Mouse (Mus musculus): ENCODE measurements at regions not wholly inside any gene's neighbourhood (a gene's known extent, or its start where the extent isn't known, plus 50 kb on each side); places are given as distances from the start of the nearest gene placed in this dataset.
A peak's percentile ranks its signal among the peaks of the same experiment; 100 is the strongest.

- no peak for DNase-seq
- Histone ChIP-seq H3K27me3 (ENCODE audit: control insufficient read depth, insufficient read depth, low read length) (no peaks in the 10 kb centered on the region), H3K27ac (ENCODE audit: insufficient read depth, low read length) (no peak overlapping the region), H3K4me3 (replicated peaks; ENCODE audit: insufficient read depth, low read depth, low read length) (no peak overlapping the region), H3K4me1 (ENCODE audit: control insufficient read depth, insufficient read depth, low read length) (no peaks in the 10 kb centered on the region)
- TF ChIP-seq CTCF (IDR thresholded peaks at IDR 0.05; ENCODE audit: borderline replicate concordance, insufficient read depth, low read depth, low read length) = no peak
- no peak for TF ChIP-seq POLR2A (IDR thresholded peaks at IDR 0.05; ENCODE audit: borderline replicate concordance, insufficient read depth, low read length)
- WGBS = 87% methylated on average over 2 of the region's 2 CpGs
These were observed 778.9 kb downstream of the Gsdmc2 start for GRCm38 (mm10) chr15:63066020-63066439.

- Histone ChIP-seq H3K4me1 (ENCODE audit: control insufficient read depth, insufficient read depth, low read length) (no peaks in the 10 kb centered on the region), H3K27ac (ENCODE audit: insufficient read depth, low read length) (no peak overlapping the region), H3K4me3 (replicated peaks; ENCODE audit: insufficient read depth, low read depth, low read length) (no peak overlapping the region), H3K27me3 (ENCODE audit: control insufficient read depth, insufficient read depth, low read length) (no peaks in the 10 kb centered on the region)
- TF ChIP-seq CTCF (IDR thresholded peaks at IDR 0.05; ENCODE audit: borderline replicate concordance, insufficient read depth, low read depth, low read length) (no peak), POLR2A (IDR thresholded peaks at IDR 0.05; ENCODE audit: borderline replicate concordance, insufficient read depth, low read length) (no peak)
- no peak for DNase-seq
- 87% methylated on average over 3 of the region's 3 CpGs for WGBS
These were observed 783.1 kb downstream of the Gsdmc2 start for GRCm38 (mm10) chr15:63061891-63062290.

GRCm38 (mm10) chr15:63060826-63061225 lies 784.2 kb downstream of the Gsdmc2 start:
- Histone ChIP-seq H3K4me3 (replicated peaks; ENCODE audit: insufficient read depth, low read depth, low read length) (no peak overlapping the region), H3K4me1 (ENCODE audit: control insufficient read depth, insufficient read depth, low read length) (no peaks in the 10 kb centered on the region), H3K27me3 (ENCODE audit: control insufficient read depth, insufficient read depth, low read length) (no peaks in the 10 kb centered on the region), H3K27ac (ENCODE audit: insufficient read depth, low read length) (no peak overlapping the region)
- DNase-seq = no peak
- TF ChIP-seq POLR2A (IDR thresholded peaks at IDR 0.05; ENCODE audit: borderline replicate concordance, insufficient read depth, low read length) (no peak), CTCF (IDR thresholded peaks at IDR 0.05; ENCODE audit: borderline replicate concordance, insufficient read depth, low read depth, low read length) (no peak)
- 94% methylated on average over 3 of the region's 3 CpGs for WGBS

GRCm38 (mm10) chr15:63052570-63053255 lies 792.3 kb downstream of the Gsdmc2 start:
- no peak overlapping the region for H3K4me3 ChIP-seq (replicated peaks; ENCODE audit: insufficient read depth, low read depth, low read length)
- no peaks in the 10 kb centered on the region for H3K4me1 ChIP-seq (ENCODE audit: control insufficient read depth, insufficient read depth, low read length)
- WGBS = 50% methylated on average over 3 of the region's 3 CpGs
- H3K27ac ChIP-seq (ENCODE audit: insufficient read depth, low read length) = no peak overlapping the region
- TF ChIP-seq CTCF (IDR thresholded peaks at IDR 0.05; ENCODE audit: borderline replicate concordance, insufficient read depth, low read depth, low read length) = no peak
- TF ChIP-seq POLR2A (IDR thresholded peaks at IDR 0.05; ENCODE audit: borderline replicate concordance, insufficient read depth, low read length) = no peak
- H3K27me3 ChIP-seq (ENCODE audit: control insufficient read depth, insufficient read depth, low read length) = no peaks in the 10 kb centered on the region; the same call in 1 of the 2 replicates
- DNase-seq = no peak

- TF ChIP-seq CTCF (IDR thresholded peaks at IDR 0.05; ENCODE audit: borderline replicate concordance, insufficient read depth, low read depth, low read length) = no peak
- TF ChIP-seq POLR2A (IDR thresholded peaks at IDR 0.05; ENCODE audit: borderline replicate concordance, insufficient read depth, low read length) = no peak
- Histone ChIP-seq H3K4me3 (replicated peaks; ENCODE audit: insufficient read depth, low read depth, low read length) (no peak overlapping the region), H3K4me1 (ENCODE audit: control insufficient read depth, insufficient read depth, low read length) (no peaks in the 10 kb centered on the region), H3K27ac (ENCODE audit: insufficient read depth, low read length) (no peak overlapping the region), H3K27me3 (ENCODE audit: control insufficient read depth, insufficient read depth, low read length) (no peaks in the 10 kb centered on the region; the same call in 1 of the 2 replicates)
- 44% methylated on average over 1 of the region's 1 CpGs for WGBS
- DNase-seq = no peak
These were observed 794.9 kb downstream of the Gsdmc2 start for GRCm38 (mm10) chr15:63050033-63050432.

- Histone ChIP-seq H3K4me1 (ENCODE audit: control insufficient read depth, insufficient read depth, low read length) (no peaks in the 10 kb centered on the region), H3K27ac (ENCODE audit: insufficient read depth, low read length) (no peak overlapping the region), H3K4me3 (replicated peaks; ENCODE audit: insufficient read depth, low read depth, low read length) (no peak overlapping the region), H3K27me3 (ENCODE audit: control insufficient read depth, insufficient read depth, low read length) (no peaks in the 10 kb centered on the region; the same call in 1 of the 2 replicates)
- no peak for DNase-seq
- no peak for TF ChIP-seq POLR2A (IDR thresholded peaks at IDR 0.05; ENCODE audit: borderline replicate concordance, insufficient read depth, low read length)
- TF ChIP-seq CTCF (IDR thresholded peaks at IDR 0.05; ENCODE audit: borderline replicate concordance, insufficient read depth, low read depth, low read length) = no peak
These were observed 802.6 kb downstream of the Gsdmc2 start for GRCm38 (mm10) chr15:63042367-63042766.

GRCm38 (mm10) chr15:63036241-63036640 lies 808.7 kb downstream of the Gsdmc2 start:
- TF ChIP-seq CTCF (IDR thresholded peaks at IDR 0.05; ENCODE audit: borderline replicate concordance, insufficient read depth, low read depth, low read length) = no peak
- no peak for TF ChIP-seq POLR2A (IDR thresholded peaks at IDR 0.05; ENCODE audit: borderline replicate concordance, insufficient read depth, low read length)
- Histone ChIP-seq H3K27me3 (ENCODE audit: control insufficient read depth, insufficient read depth, low read length) (no peaks in the 10 kb centered on the region), H3K4me1 (ENCODE audit: control insufficient read depth, insufficient read depth, low read length) (no peaks in the 10 kb centered on the region), H3K4me3 (replicated peaks; ENCODE audit: insufficient read depth, low read depth, low read length) (no peak overlapping the region), H3K27ac (ENCODE audit: insufficient read depth, low read length) (no peak overlapping the region)
- DNase-seq = peak; percentile 26 to 63
- 9% methylated on average over 7 of the region's 7 CpGs for WGBS

GRCm38 (mm10) chr15:63020826-63021225 lies 824.2 kb downstream of the Gsdmc2 start:
- peak in 1 of 2 experiments; percentile 27 for DNase-seq
- WGBS = 17% methylated on average over 2 of the region's 2 CpGs
- no peak for TF ChIP-seq CTCF (IDR thresholded peaks at IDR 0.05; ENCODE audit: borderline replicate concordance, insufficient read depth, low read depth, low read length)
- TF ChIP-seq POLR2A (IDR thresholded peaks at IDR 0.05; ENCODE audit: borderline replicate concordance, insufficient read depth, low read length) = no peak

More at GRCm38 (mm10) chr15:63020826-63021225, 824.2 kb downstream of the Gsdmc2 start:
- peaks cover 5% of the 10 kb centered on the region; the same call in 1 of the 2 replicates for H3K4me1 ChIP-seq (ENCODE audit: control insufficient read depth, insufficient read depth, low read length)
- H3K27me3 ChIP-seq (ENCODE audit: control insufficient read depth, insufficient read depth, low read length) = no peaks in the 10 kb centered on the region; the same call in 1 of the 2 replicates
- H3K27ac ChIP-seq (ENCODE audit: insufficient read depth, low read length) = no peak overlapping the region
- no peak overlapping the region for H3K4me3 ChIP-seq (replicated peaks; ENCODE audit: insufficient read depth, low read depth, low read length)

All from cerebellum, adult 2 months (tissue).